Mouse (Mus musculus) stomach, postnatal 0 days (tissue): Measurements from ENCODE around the gene Tagap.

ENCODE experiments used
- CTCF ChIP-seq: IDR thresholded peaks from 2 replicates; pipeline ENCODE4 v1.5.1; 2016; ENCODE audit warnings: antibody characterized with exemption, low read depth, mild to moderate bottlenecking, moderate library complexity
- EP300 ChIP-seq: optimal IDR thresholded peaks from 2 replicates; pipeline ENCODE3; 2016; ENCODE audit warnings: antibody characterized with exemption

- TF ChIP-seq CTCF (no peak), EP300 (no peak)
Observed at GRCm38 (mm10) chr17:7892676-7893075, 33.1 kb upstream of the Tagap start.
